Mouse (Mus musculus) gonadal fat pad, adult 2 months (tissue): ENCODE data around the gene S100pbp. TPM values are rescaled to one million over a fixed set of nuclear protein-coding genes. Genes with fewer than 3 reads are reported as not detected.

Experiments used
- DNase-seq: peaks from one replicate; pipeline ENCODE4 v3.0.0-alpha.2; 2012; ENCODE audit warnings: low read depth
- polyA plus RNA-seq: library from polyadenylated mRNA; depleted of rRNA; stranded (reverse); fragments of >200 nt; gene quantifications from 2 replicates; pipeline ENCODE4 v1.2.3, GENCODE M21; 2012; rRNA removed

Gene S100pbp
- 14.7 and 18.9 TPM in 2 replicates for polyA plus RNA-seq

GRCm38 (mm10) chr4:129189542-129190519, at the start of gene S100pbp, which contains the start of gene Yars:
Gene S100pbp (minus strand): TSS chr4:129189727.
Gene Yars (plus strand): TSS chr4:129189760.
- DNase-seq: peak; percentile 85

- DNase-seq: no peak
Measured at GRCm38 (mm10) chr4:129239075-129239474, 49.5 kb upstream of the S100pbp start.

DNA sequence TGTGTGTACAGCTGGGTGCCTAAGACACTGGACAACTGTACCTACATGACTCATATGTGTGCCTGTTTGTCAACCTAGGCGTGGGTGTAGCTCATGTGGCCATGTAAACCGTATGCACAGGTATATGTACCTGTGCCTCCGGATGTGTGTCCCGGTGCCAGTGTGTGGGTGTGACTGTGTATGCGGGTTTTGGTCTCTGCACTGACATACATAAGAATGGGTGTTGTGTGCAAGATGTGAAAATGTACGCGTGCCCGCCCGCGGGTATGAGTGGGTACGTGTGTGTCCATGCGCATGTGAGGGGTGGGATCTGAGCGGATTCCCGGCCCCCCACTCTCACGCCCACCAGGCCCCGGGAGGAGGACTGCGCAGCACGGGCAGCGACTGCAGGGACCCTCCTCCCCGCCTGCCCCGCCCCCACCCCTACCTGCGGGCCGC, 49.1 kb upstream of the S100pbp start:
- peak; percentile 70 for DNase-seq

- DNase-seq: no peak
Measured at GRCm38 (mm10) chr4:129237843-129238441, 48.4 kb upstream of the S100pbp start.

- peak; percentile 75 for DNase-seq
Measured at GRCm38 (mm10) chr4:129236236-129236813, 46.8 kb upstream of the S100pbp start.

DNA sequence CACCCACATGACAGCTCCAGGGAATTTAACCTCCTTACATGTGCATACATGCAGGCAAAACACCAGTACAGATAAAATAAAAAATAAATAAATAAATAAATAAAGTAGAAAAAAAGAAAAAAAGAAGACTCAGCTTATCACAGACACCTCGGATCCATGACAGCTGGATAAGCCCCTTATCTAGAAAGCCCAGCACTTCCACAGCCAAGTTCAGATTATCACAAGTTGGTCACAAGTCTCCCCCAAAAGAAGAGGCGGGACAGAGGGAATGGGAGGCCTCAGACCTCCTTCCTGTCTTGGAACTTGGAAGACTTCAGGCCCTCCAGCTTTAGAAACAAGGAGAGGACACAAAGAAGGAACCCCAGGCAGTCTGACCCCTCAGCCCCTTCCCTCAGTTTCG, 45.6 kb upstream of the S100pbp start:
- DNase-seq: no peak

DNA sequence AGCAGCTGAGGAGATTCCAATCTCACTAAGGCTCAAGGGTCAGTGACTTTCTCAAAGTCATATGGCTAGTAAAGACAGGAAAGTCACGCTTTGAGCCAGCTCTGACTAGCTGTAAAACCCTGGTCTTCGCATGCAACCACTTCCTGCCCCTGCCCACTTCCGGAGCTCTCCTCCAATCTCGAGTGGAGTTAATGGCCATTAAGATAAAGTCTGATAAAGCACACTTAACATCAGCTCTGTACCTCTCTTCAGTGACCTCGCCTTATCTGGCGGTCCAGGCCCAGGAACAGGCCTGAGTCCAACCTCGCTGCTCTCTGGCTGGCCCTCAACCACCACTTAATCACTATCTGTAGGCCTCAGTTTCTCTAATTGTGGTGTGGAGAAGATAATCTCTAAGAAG, 45.0 kb upstream of the S100pbp start:
- DNase-seq: no peak

GRCm38 (mm10) chr4:129232561-129233360, 43.2 kb upstream of the S100pbp start:
- no peak for DNase-seq

DNA sequence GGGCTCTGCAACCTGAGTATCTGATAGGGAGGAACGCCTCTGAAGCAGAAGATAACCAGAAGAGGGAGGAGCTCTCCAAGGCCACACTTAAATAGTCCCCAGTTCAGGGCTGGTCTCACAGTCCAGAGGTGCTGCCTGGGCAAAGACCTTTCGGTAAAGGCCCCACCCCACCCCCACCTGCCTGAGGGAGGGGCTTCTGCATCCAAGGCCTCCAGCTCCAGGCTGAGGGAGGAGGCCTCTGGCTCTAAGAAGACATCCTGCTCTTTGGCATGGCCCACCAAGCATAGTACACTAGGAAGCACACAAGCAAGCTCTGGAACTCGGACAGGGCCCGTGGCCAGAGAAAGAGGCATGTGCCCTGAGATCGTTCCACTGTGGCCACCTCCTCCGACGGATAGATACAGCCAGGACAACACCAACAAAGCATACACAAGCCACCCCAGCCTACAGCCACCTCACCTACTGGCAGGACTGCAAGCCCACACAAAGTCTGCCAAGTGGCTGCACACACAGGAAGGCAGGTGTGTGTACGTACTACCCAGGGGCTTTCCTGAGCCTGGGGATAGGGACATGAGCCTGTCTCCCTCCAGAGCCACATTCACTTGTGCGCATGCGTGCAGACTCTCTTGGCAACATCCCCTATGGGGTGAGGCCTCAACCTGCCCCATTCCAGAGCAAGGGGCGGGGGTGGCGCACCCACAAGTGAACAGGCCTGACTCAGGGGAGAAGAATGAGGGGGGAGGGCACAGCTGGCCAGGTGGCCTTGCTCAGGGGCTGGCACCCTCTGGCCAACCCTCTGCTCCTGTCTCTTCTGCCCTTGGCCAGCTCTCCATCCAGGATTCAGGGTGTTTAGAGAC, 42.3 kb upstream of the S100pbp start:
- peak; percentile 74 for DNase-seq

DNA sequence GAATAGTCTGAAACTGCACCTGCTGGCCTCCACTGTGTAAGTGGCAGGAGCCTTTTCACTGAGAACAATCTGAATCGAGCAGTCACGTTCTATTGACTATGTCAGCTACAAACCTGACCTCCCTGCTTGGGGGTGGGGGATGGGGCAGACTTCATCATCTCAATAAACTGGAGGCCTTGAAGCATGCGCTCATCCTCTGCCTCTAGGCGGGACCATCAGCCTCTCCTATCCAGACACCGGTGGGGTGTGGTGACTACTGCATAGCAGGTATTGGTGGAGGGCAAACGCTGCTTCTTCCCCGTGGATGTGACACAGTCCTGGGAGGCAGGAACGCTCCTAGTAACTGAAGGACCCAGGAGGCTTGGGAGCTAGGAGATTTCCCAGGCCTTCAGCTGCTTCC, 41.4 kb upstream of the S100pbp start:
- DNase-seq: no peak

DNA sequence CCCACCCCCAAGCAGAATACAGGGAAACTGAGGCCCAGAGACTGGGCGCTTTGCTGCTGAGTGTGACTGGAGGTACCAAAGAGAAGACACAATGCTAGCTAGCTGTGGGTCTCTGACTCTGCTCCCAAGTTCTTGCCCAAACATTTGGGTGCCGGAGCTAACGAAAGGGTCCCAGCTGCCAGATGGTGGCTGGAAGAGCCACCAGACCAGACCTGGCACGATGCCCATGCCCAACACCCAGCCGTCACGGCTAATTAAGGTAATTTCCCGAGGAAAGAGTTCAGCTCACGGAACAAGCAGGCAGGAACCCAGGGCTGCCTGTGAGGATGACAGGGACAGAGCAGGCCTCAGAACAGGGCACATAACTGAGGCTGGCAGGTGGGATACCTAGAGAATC, 38.5 kb upstream of the S100pbp start:
- DNase-seq: no peak

DNA sequence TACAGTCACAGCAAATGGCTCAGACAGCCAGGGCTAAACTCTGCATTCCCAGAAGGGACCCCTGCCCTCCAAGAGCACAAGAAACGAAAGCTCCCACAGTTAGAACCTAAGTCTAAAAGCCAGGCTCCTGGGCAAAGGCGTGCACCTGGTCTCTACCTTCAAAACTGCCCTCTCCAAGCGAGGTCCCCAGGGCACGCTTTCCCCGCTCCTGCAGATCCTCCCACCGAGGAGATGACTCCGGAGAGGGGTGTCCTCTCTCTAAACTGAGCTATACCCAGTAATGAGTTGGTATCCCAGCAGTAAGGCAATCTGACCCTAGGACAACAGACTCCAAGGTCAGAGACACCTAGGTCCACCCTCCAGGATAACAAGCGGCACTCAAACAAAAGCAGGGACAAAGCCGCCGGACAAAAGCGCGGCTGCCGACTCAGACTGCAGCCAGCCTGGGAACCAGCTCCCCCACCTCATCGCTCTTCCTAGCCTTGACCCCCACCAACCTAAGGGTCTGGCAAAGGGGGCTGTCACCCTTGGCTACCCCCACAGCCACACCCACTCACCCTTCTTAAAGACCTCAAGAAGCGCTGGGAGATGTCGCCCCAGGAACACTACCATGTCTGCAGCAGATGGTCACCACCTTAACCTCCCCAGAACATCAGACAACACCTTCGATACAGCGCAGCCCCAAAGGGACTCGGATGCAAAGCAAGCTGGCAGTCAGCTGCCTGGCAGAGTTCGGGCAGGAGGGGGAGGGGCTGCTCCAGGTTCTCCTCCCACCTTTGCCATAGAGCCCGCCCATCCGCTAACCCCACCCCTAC, 37.9 kb upstream of the S100pbp start:
- DNase-seq: no peak

- no peak for DNase-seq
Measured at GRCm38 (mm10) chr4:129226441-129226963, 37.0 kb upstream of the S100pbp start.

GRCm38 (mm10) chr4:129225315-129225714, 35.8 kb upstream of the S100pbp start:
- no peak for DNase-seq

GRCm38 (mm10) chr4:129223421-129224281, 34.1 kb upstream of the S100pbp start:
- no peak for DNase-seq

DNA sequence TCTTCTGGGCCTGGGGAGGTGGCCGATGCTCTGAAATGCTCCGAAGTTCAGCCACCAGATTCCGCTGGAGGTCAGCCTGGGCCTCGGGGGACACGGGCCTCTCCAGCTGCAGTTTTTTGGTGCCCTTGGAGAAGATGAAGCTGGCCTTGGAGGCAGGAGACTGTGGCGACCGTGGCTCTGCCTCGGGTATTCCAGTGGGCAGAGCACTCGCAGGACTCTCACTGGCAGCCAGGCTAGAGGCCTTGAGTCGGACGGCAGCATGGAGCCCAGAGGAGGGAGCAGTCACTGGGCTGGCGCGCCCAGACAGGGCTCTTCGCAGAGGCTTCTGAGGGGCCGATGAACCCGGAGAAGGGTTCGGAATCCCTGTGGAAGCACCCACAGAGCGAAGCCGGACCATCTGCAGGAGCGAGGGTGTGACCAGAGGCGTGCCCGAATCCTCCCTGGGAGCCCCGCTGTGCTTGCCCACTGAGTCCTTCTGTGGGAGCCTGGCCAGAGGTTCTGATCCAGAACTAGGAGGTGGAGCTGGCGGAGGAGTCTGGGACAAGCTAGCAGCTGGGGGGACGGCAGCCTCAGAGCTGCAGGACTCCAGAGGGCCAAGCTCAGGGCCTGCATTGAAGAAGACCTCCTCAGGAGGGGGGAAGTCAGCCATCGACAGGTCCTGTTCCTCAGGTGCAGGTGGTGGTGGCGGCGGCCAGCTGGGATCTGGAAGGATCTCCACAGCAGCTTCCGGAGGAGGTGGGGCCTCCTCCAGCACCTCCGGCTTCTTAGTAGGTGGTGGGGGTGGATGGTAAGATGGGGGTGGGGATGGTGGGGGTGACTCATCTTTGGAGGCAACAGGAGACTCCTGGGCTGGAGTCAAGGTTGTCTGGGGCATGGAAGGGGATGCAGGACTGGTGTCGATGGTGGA, 32.7 kb upstream of the S100pbp start:
- no peak for DNase-seq
